Mouse (Mus musculus): ENCODE results near the gene Ttc9. TPM values are rescaled to one million over a fixed set of nuclear protein-coding genes. Genes with fewer than 3 reads are reported as not detected.
A peak's percentile ranks its signal among the peaks of the same experiment; 100 is the strongest.

Ttc9 gene
- polyA plus RNA-seq (2012), result not detected in 2 replicates

- Histone ChIP-seq H3K9me3 (ENCODE audit: control insufficient read depth, low read length) (no peaks in the 10 kb centered on the region), H3K27me3 (ENCODE audit: control insufficient read depth) (peaks cover 55% of the 10 kb centered on the region), H3K4me1 (ENCODE audit: control insufficient read depth) (no peaks in the 10 kb centered on the region), H3K4me3 (replicated peaks) (no peak within 1 kb of the TSS), H3K36me3 (ENCODE audit: control insufficient read depth) (no peaks in the 10 kb centered on the region)
- TF ChIP-seq TAL1 (IDR thresholded peaks at IDR 0.05; ENCODE audit: low read length) (no peak), GATA1 (IDR thresholded peaks at IDR 0.05; ENCODE audit: low read length) (no peak)
Measured at GRCm38 (mm10) chr12:81630915-81631660, at the start of gene Ttc9. TSS of gene Ttc9 (plus strand) at chr12:81631249.

DNA sequence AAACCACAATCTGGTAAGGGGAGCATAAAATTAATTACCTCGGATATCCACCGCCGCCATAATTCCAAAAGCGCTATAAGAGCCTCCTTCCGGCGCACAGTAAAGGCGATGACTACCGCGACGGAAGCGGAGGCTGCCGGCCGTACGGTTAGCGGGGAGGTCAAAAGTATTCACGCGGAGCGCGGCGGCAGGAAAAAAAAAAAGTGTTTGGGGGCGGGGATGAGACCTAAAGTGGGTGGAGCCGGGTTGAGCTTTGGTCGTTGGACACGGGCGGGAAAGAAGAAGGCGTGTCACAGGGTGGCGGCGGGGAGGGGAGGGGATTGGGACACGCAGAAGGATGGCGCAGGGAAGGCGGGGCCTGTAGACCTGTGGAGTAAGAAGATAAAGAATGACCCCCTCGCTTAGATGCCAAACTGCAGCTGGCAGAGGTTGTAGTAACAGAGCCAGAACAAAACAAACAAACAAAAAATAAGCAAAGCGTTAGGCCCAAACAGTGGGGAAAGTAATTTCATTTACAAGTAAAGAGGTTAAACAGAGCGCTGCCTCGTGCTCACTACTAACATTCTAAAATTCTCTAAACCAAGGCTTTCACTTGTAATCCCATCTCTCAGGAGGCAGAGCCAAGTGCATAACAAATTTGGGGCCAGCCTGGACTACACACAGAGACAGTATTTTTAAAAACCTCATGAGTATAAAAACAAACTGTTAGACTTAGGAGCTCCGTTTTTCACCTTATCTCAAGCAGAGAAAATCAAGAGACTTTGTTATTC, 36.0 kb upstream of the Ttc9 start, which contains the start of gene Med6:
Med6 (minus strand) TSS at position 107 of the 770 bp plus-strand sequence.
- TF ChIP-seq GATA1 (IDR thresholded peaks at IDR 0.05; ENCODE audit: low read length), result no peak
- no peak for TF ChIP-seq TAL1 (IDR thresholded peaks at IDR 0.05; ENCODE audit: low read length)
- H3K27me3 ChIP-seq (ENCODE audit: control insufficient read depth), result peaks cover 2% of the 10 kb centered on the region
- peak within 1 kb of the TSS; percentile 94 for H3K4me3 ChIP-seq (replicated peaks)
- no peaks in the 10 kb centered on the region for H3K9me3 ChIP-seq (ENCODE audit: control insufficient read depth, low read length)
- peaks cover 29% of the 10 kb centered on the region for H3K4me1 ChIP-seq (ENCODE audit: control insufficient read depth)
- peaks cover 11% of the 10 kb centered on the region for H3K36me3 ChIP-seq (ENCODE audit: control insufficient read depth)

- peaks cover 29% of the 10 kb centered on the region for H3K4me1 ChIP-seq (ENCODE audit: control insufficient read depth)
- peaks cover 7% of the 10 kb centered on the region for H3K27me3 ChIP-seq (ENCODE audit: control insufficient read depth)
- no peak for TF ChIP-seq TAL1 (IDR thresholded peaks at IDR 0.05; ENCODE audit: low read length)
- TF ChIP-seq GATA1 (IDR thresholded peaks at IDR 0.05; ENCODE audit: low read length), result no peak
- H3K36me3 ChIP-seq (ENCODE audit: control insufficient read depth), result no peaks in the 10 kb centered on the region
- no peaks in the 10 kb centered on the region for H3K9me3 ChIP-seq (ENCODE audit: control insufficient read depth, low read length)
- H3K4me3 ChIP-seq (replicated peaks), result peak overlapping the region; percentile 32
Measured at GRCm38 (mm10) chr12:81596547-81597262, 34.3 kb upstream of the Ttc9 start.

GRCm38 (mm10) chr12:81604995-81605784, 25.9 kb upstream of the Ttc9 start:
- TF ChIP-seq GATA1 (IDR thresholded peaks at IDR 0.05; ENCODE audit: low read length) (no peak), TAL1 (IDR thresholded peaks at IDR 0.05; ENCODE audit: low read length) (no peak)
- Histone ChIP-seq H3K4me1 (ENCODE audit: control insufficient read depth) (no peaks in the 10 kb centered on the region), H3K9me3 (ENCODE audit: control insufficient read depth, low read length) (no peaks in the 10 kb centered on the region), H3K27me3 (ENCODE audit: control insufficient read depth) (peaks cover 11% of the 10 kb centered on the region), H3K36me3 (ENCODE audit: control insufficient read depth) (no peaks in the 10 kb centered on the region), H3K4me3 (replicated peaks) (no peak overlapping the region)

DNA sequence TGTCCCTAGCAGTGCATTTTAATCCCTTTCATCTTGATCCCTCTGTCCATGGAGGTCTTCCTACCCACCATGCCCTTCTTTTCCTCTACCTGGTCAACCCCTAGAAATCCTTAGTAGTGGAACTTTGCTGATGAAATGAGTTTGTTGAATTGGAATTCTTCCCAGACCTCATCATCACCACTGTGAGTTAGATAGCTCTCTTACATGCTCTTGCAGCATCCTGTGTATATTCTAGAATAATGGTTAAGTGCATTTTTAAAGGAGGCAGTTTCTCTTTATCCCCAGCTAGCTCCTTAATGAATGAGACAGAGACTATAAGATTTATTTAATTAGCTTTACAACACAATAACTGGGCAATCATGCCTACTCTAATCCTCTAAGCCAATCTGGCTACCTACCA, 21.6 kb upstream of the Ttc9 start:
- H3K36me3 ChIP-seq (ENCODE audit: control insufficient read depth), result no peaks in the 10 kb centered on the region
- H3K4me1 ChIP-seq (ENCODE audit: control insufficient read depth), result no peaks in the 10 kb centered on the region
- no peak for TF ChIP-seq TAL1 (IDR thresholded peaks at IDR 0.05; ENCODE audit: low read length)
- no peak for TF ChIP-seq GATA1 (IDR thresholded peaks at IDR 0.05; ENCODE audit: low read length)
- no peak overlapping the region for H3K4me3 ChIP-seq (replicated peaks)
- peaks cover 5% of the 10 kb centered on the region; the same call in 1 of the 2 replicates for H3K27me3 ChIP-seq (ENCODE audit: control insufficient read depth)
- no peaks in the 10 kb centered on the region for H3K9me3 ChIP-seq (ENCODE audit: control insufficient read depth, low read length)

GRCm38 (mm10) chr12:81615807-81616206, 15.2 kb upstream of the Ttc9 start:
- H3K9me3 ChIP-seq (ENCODE audit: control insufficient read depth, low read length), result no peaks in the 10 kb centered on the region
- no peaks in the 10 kb centered on the region; the same call in 1 of the 2 replicates for H3K27me3 ChIP-seq (ENCODE audit: control insufficient read depth)
- TF ChIP-seq TAL1 (IDR thresholded peaks at IDR 0.05; ENCODE audit: low read length) (no peak), GATA1 (IDR thresholded peaks at IDR 0.05; ENCODE audit: low read length) (no peak)
- no peaks in the 10 kb centered on the region for H3K4me1 ChIP-seq (ENCODE audit: control insufficient read depth)
- H3K36me3 ChIP-seq (ENCODE audit: control insufficient read depth), result no peaks in the 10 kb centered on the region
- no peak overlapping the region for H3K4me3 ChIP-seq (replicated peaks)

DNA sequence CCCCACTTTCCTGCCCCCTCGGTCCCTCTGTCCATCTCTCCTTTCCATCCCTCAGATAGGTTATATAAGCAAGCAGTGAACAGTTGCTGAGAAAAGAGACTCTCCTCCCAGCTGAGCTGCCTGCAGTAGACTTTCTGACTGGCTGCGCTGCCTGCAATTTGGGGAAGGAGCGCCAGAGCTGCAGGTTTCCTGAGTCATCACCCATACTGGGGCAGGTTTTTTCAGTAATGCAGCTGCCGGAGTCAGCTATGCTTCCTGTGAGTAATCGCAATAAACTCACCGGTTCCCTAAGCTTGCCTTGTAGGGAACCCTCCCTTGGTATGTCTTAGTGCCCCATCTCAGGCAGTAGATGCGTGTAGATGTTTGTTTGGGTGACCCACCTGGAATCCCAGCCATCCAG, 14.1 kb upstream of the Ttc9 start:
- Histone ChIP-seq H3K4me3 (replicated peaks) (no peak overlapping the region), H3K36me3 (ENCODE audit: control insufficient read depth) (no peaks in the 10 kb centered on the region), H3K4me1 (ENCODE audit: control insufficient read depth) (no peaks in the 10 kb centered on the region), H3K9me3 (ENCODE audit: control insufficient read depth, low read length) (no peaks in the 10 kb centered on the region), H3K27me3 (ENCODE audit: control insufficient read depth) (no peaks in the 10 kb centered on the region; the same call in 1 of the 2 replicates)
- TF ChIP-seq TAL1 (IDR thresholded peaks at IDR 0.05; ENCODE audit: low read length), result no peak
- no peak for TF ChIP-seq GATA1 (IDR thresholded peaks at IDR 0.05; ENCODE audit: low read length)

DNA sequence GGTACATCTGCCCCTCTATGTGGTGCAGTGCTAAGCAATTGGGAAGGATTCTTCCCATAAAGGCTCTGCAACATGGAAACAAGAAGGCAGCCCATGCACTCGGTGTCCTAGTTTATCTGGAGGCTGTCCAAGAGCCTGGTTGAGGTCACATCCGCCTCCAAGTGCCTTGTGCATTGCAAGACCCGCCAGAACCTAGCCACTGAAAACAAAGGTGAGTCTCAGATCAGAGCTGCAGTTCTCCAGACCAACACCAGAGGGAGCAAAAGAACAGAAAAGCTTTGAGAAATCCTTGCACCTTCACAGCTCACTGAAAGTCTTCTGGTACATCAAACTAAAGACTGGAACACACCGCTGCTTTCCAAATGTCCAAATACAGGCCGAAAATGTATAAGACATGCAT, 11.7 kb upstream of the Ttc9 start:
- Histone ChIP-seq H3K4me1 (ENCODE audit: control insufficient read depth) (no peaks in the 10 kb centered on the region), H3K27me3 (ENCODE audit: control insufficient read depth) (no peaks in the 10 kb centered on the region), H3K36me3 (ENCODE audit: control insufficient read depth) (no peaks in the 10 kb centered on the region), H3K4me3 (replicated peaks) (no peak overlapping the region), H3K9me3 (ENCODE audit: control insufficient read depth, low read length) (no peaks in the 10 kb centered on the region)
- TF ChIP-seq TAL1 (IDR thresholded peaks at IDR 0.05; ENCODE audit: low read length), result no peak
- TF ChIP-seq GATA1 (IDR thresholded peaks at IDR 0.05; ENCODE audit: low read length), result no peak
